Comparison of ENCODE assay signal across 9 mouse cellular contexts in the genomic region with DNA sequence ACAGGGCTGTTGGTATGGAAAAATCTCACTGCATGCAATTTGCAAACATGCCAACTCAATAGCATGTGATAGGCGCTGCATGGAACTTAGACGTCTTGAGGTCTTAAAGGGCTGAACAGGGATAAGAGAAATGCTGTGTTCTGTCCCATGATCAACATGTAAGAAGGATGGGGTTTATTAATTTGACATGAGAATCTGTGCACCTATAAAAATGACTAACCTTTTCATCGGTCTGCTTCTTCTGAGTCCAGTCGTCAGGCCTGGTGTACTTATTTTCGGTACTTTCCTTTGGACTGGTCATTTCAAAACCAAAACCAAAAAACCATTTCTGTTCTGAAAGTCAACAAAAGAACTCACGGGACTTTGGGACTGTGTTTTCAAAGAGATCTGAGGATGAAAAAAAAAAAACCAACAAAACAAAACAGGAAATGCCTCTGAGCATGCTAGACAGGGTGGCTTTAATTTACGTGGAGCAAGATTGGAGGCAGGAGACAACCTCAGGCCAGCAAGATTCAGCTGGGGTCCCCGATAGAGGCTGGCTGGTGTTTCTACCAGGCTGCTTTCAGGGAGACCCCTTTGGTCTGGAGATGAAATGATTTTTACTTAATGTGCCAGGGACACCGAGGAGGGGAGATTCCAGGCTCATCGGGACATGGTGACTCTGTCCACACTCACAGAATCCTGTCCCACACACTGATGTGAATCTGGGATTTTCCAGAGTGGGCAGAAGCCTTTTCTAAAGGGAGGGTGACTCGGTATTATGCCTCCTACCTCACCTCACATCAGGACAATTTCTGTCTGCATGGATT. TPM values are rescaled to one million over a fixed set of nuclear protein-coding genes. Genes with fewer than 3 reads are reported as not detected.
DNase-seq lines count a peak whose midpoint lies in the region; ATAC-seq and TF ChIP-seq lines count a peak whose summit lies in the region.
"Had no signal": no experiment of that assay in that cellular context is flagged by ENCODE, and none has a peak within 500 bp of the region (broad histone marks: within the 10 kb centered on the region; RNA-seq: fewer than 3 reads in every experiment).

No protein-coding gene starts in this region.

- peak; percentile 31 for DNase-seq in lung, embryonic 14.5 days
- DNase-seq in lung, postnatal 14 days: no peak
- no peak for DNase-seq in forebrain, embryonic 14.5 days (ENCODE audit: low spot score)
- no peak for DNase-seq in liver, embryonic 13.5 days
- no peak for DNase-seq in stomach, postnatal 0 days (ENCODE audit: low spot score)
- no peak for DNase-seq in kidney, adult 2 months
- no peak for DNase-seq in spleen, postnatal 10 days (ENCODE audit: low spot score in 2 of 2)
- no peak for DNase-seq in thymus, postnatal 25 days
- DNase-seq: lung, adult 2 months had no signal

- no peak overlapping the region for H3K4me3 ChIP-seq in lung, embryonic 14.5 days (ENCODE audit: low read depth, low read length)
- no peak overlapping the region for H3K4me3 ChIP-seq in forebrain, embryonic 14.5 days (ENCODE audit: low read depth, low read length)
- H3K4me3 ChIP-seq in liver, embryonic 13.5 days (replicated peaks): no peak overlapping the region
- H3K4me3 ChIP-seq in stomach, postnatal 0 days (ENCODE audit: low read depth, low read length): peak overlapping the region; percentile 14; the same call in 1 of the 2 replicates
- H3K4me3 ChIP-seq in kidney, adult 2 months (ENCODE audit: insufficient read depth, low read depth, low read length): no peak overlapping the region

- no peak overlapping the region for H3K27ac ChIP-seq in lung, embryonic 14.5 days (ENCODE audit: low read depth)
- 0 out of 2 replicates have a peak overlapping the region, but pooled peaks have one; percentile 36 for H3K27ac ChIP-seq in forebrain, embryonic 14.5 days (ENCODE audit: low read depth, low read length)
- no peak overlapping the region for H3K27ac ChIP-seq in liver, embryonic 13.5 days
- H3K27ac ChIP-seq in stomach, postnatal 0 days (replicated peaks): no peak overlapping the region
- no peak overlapping the region for H3K27ac ChIP-seq in kidney, adult 2 months (ENCODE audit: insufficient read depth, low read depth, low read length)

- no peaks in the 10 kb centered on the region for H3K36me3 ChIP-seq in lung, embryonic 14.5 days (ENCODE audit: insufficient read depth)
- no peaks in the 10 kb centered on the region for H3K36me3 ChIP-seq in forebrain, embryonic 14.5 days (ENCODE audit: control insufficient read depth, insufficient read depth, low read length)
- no peaks in the 10 kb centered on the region for H3K36me3 ChIP-seq in liver, embryonic 13.5 days
- H3K36me3 ChIP-seq in stomach, postnatal 0 days (ENCODE audit: control insufficient read depth, insufficient read depth, low read length): no peaks in the 10 kb centered on the region
- H3K36me3 ChIP-seq in kidney, adult 2 months (ENCODE audit: control insufficient read depth, insufficient read depth, low read length): no peaks in the 10 kb centered on the region

- H3K27me3 ChIP-seq in lung, embryonic 14.5 days (ENCODE audit: insufficient read depth, low read length): peaks cover 45% of the 10 kb centered on the region
- 0 out of 2 replicates have a peak, but pooled peaks cover 8% of the 10 kb centered on the region for H3K27me3 ChIP-seq in forebrain, embryonic 14.5 days (replicated peaks; ENCODE audit: control insufficient read depth, insufficient read depth, low read length)
- peaks cover 32% of the 10 kb centered on the region for H3K27me3 ChIP-seq in liver, embryonic 13.5 days
- no peaks in the 10 kb centered on the region; the same call in none of the 2 replicates for H3K27me3 ChIP-seq in stomach, postnatal 0 days (ENCODE audit: control insufficient read depth, insufficient read depth, low read length)
- H3K27me3 ChIP-seq in kidney, adult 2 months (replicated peaks; ENCODE audit: control insufficient read depth, insufficient read depth, low read length): no peaks in the 10 kb centered on the region; the same call in 1 of the 2 replicates

- ATAC-seq in lung, embryonic 14.5 days (ENCODE audit: insufficient read depth): no peak
- no peak for ATAC-seq in forebrain, embryonic 14.5 days
- ATAC-seq in liver, embryonic 13.5 days (ENCODE audit: low read depth): no peak
- no peak for ATAC-seq in stomach, postnatal 0 days (ENCODE audit: low FRiP score, low TSS enrichment)

- TF ChIP-seq POLR2A in kidney, adult 2 months (IDR thresholded peaks at IDR 0.05; ENCODE audit: low read depth, low read length): no peak

- WGBS in lung, embryonic 14.5 days: 53% methylated on average over 11 of the region's 11 CpGs
- 20% methylated on average over 11 of the region's 11 CpGs for WGBS in forebrain, embryonic 14.5 days
- 49% methylated on average over 11 of the region's 11 CpGs for WGBS in liver, embryonic 13.5 days (ENCODE audit: insufficient replicate concordance)
- WGBS in stomach, postnatal 0 days: 60% methylated on average over 11 of the region's 11 CpGs
- 53% methylated on average over 11 of the region's 11 CpGs for WGBS in kidney, adult 2 months

- TF ChIP-seq CTCF in lung, embryonic 14.5 days (IDR thresholded peaks at IDR 0.05; ENCODE audit: low read depth): no peak
- no peak for TF ChIP-seq CTCF in stomach, postnatal 0 days (IDR thresholded peaks at IDR 0.05; ENCODE audit: low read depth)
- no peak for TF ChIP-seq CTCF in kidney, adult 2 months (conservative IDR thresholded peaks at IDR 0.05; ENCODE audit: insufficient read depth, insufficient read length, low read depth, low read length)

- no peak overlapping the region for H3K9ac ChIP-seq in lung, embryonic 14.5 days
- H3K9ac ChIP-seq in forebrain, embryonic 14.5 days (ENCODE audit: low read length): no peak overlapping the region
- no peak overlapping the region for H3K9ac ChIP-seq in liver, embryonic 13.5 days
- H3K9ac ChIP-seq in stomach, postnatal 0 days (ENCODE audit: low read length): no peak overlapping the region

- H3K4me1 ChIP-seq in lung, embryonic 14.5 days (ENCODE audit: insufficient read depth): no peaks in the 10 kb centered on the region
- peaks cover 14% of the 10 kb centered on the region for H3K4me1 ChIP-seq in forebrain, embryonic 14.5 days (ENCODE audit: control insufficient read depth, insufficient read depth, low read length)
- H3K4me1 ChIP-seq in liver, embryonic 13.5 days (replicated peaks): no peaks in the 10 kb centered on the region
- no peaks in the 10 kb centered on the region for H3K4me1 ChIP-seq in stomach, postnatal 0 days (replicated peaks; ENCODE audit: control insufficient read depth, insufficient read depth)
- no peaks in the 10 kb centered on the region for H3K4me1 ChIP-seq in kidney, adult 2 months (ENCODE audit: control insufficient read depth, insufficient read depth, low read length)

- no peak for TF ChIP-seq EP300 in stomach, postnatal 0 days (optimal IDR thresholded peaks at IDR 0.05)

- H3K4me2 ChIP-seq in lung, embryonic 14.5 days: no peak overlapping the region
- peak overlapping the region; percentile 52 for H3K4me2 ChIP-seq in forebrain, embryonic 14.5 days (ENCODE audit: low read length)
- peak overlapping the region; percentile 40 for H3K4me2 ChIP-seq in liver, embryonic 13.5 days
- no peak overlapping the region for H3K4me2 ChIP-seq in stomach, postnatal 0 days (replicated peaks; ENCODE audit: low read depth)

- no peaks in the 10 kb centered on the region for H3K9me3 ChIP-seq in lung, embryonic 14.5 days (ENCODE audit: low read depth, low read length)
- no peaks in the 10 kb centered on the region for H3K9me3 ChIP-seq in forebrain, embryonic 14.5 days (replicated peaks; ENCODE audit: control insufficient read depth, low read length)
- no peaks in the 10 kb centered on the region for H3K9me3 ChIP-seq in liver, embryonic 13.5 days (replicated peaks)
- H3K9me3 ChIP-seq in stomach, postnatal 0 days (ENCODE audit: control insufficient read depth, low read length): no peaks in the 10 kb centered on the region

RNA-seq across cellular contexts. Expression of gene Otx2, which starts 36.6 kb away (rescaled TPM):
- polyA plus RNA-seq in lung, embryonic 14.5 days (2014; fragmentation: Nextera tagmentation; extraction: Ambion mirVana): not detected in 2 replicates
- 18.1 and 19.0 TPM in 2 replicates for polyA plus RNA-seq in forebrain, embryonic 14.5 days (2014; fragmentation: Nextera tagmentation; extraction: Ambion mirVana)
- polyA plus RNA-seq in liver, embryonic 13.5 days (2015; fragmentation: Nextera tagmentation; extraction: Ambion mirVana): not detected in 2 replicates
- 0.07 TPM in 1 of 2 replicates, not detected in the other for polyA plus RNA-seq in stomach, postnatal 0 days (2015; fragmentation: Nextera tagmentation; extraction: Ambion mirVana)
- not detected in 2 replicates for polyA plus RNA-seq in kidney, adult 2 months (2012; rRNA removed)
- polyA plus RNA-seq: lung, adult 2 months had no signal

Comparison
In these comparisons a context has a peak if more than half of its experiments do, and no peak if none do; other contexts are left out.
1. H3K4me2 ChIP-seq: peak in forebrain, embryonic 14.5 days (single experiment) and liver, embryonic 13.5 days (single experiment); none in lung, embryonic 14.5 days (single experiment) and stomach, postnatal 0 days (single experiment).
2. RNA of gene Otx2, which starts 36.6 kb away (polyA plus RNA-seq): 18.1 to 19.0 TPM in forebrain, embryonic 14.5 days; not detected in lung, embryonic 14.5 days, not detected in liver, embryonic 13.5 days, 0.07 TPM in stomach, postnatal 0 days and not detected in kidney, adult 2 months; every median in the first group is over 10 times any median in the second.